Mouse (Mus musculus) midbrain, embryonic 10.5 days (tissue): Measurements from ENCODE around the gene Inpp5d. TPM values are rescaled to one million over a fixed set of nuclear protein-coding genes. Genes with fewer than 3 reads are reported as not detected.

Experiments
- DNase-seq: peaks from one replicate; pipeline ENCODE4 v3.0.0-alpha.2; 2017; ENCODE audit warnings: low spot score
- H3K27ac ChIP-seq: fragments of 300-500 bp; sonication (generic); replicated peaks from 2 replicates; pipeline ENCODE4 v1.5.1; 2016; ENCODE audit warnings: mild to moderate bottlenecking
- H3K27me3 ChIP-seq: fragments of 300-500 bp; sonication (generic); 2 replicates; pipeline ENCODE4 v1.6.1; 2016; ENCODE audit warnings: low read depth, mild to moderate bottlenecking; ENCODE audit not compliant: poor library complexity, severe bottlenecking
- H3K36me3 ChIP-seq: fragments of 300-500 bp; sonication (generic); 2 replicates; pipeline ENCODE4 v1.6.1; 2016; ENCODE audit warnings: mild to moderate bottlenecking, moderate library complexity
- H3K4me1 ChIP-seq: fragments of 300-500 bp; sonication (generic); 2 replicates; pipeline ENCODE4 v1.6.1; 2016
- H3K4me3 ChIP-seq: fragments of 300-500 bp; sonication (generic); 2 replicates; pipeline ENCODE4 v1.5.1; 2016; ENCODE audit warnings: mild to moderate bottlenecking, moderate library complexity
- H3K9me3 ChIP-seq: fragments of 300-500 bp; sonication (generic); replicated peaks from 2 replicates; pipeline ENCODE4 v1.6.1; 2016; ENCODE audit warnings: mild to moderate bottlenecking
- WGBS: fragments of 180-500 bp; shearing (Covaris S2); methylation state at CpG from one replicate; pipeline ENCODE4 v1.1.7; 2016; 5-methylcytosine and 5-hydroxymethylcytosine counted together
- polyA plus RNA-seq: library from polyadenylated mRNA; unstranded; fragments of >200 nt; fragmentation: Nextera tagmentation; extraction: Ambion mirVana; gene quantifications from 2 replicates; pipeline ENCODE4 v1.2.1, GENCODE M21; 2016

The Inpp5d gene
- polyA plus RNA-seq, 1 experiment from 2014 or later = 3.6 TPM

GRCm38 (mm10) chr1:87626344-87626743 lies 6.2 kb downstream of the Inpp5d start:
- Histone ChIP-seq H3K27ac (no peak overlapping the region), H3K9me3 (no peaks in the 10 kb centered on the region), H3K27me3 (no peaks in the 10 kb centered on the region), H3K4me1 (no peaks in the 10 kb centered on the region), H3K4me3 (no peak overlapping the region), H3K36me3 (no peaks in the 10 kb centered on the region)
- 62% methylated on average over 2 of the region's 2 CpGs for WGBS
- DNase-seq = no peak

DNA sequence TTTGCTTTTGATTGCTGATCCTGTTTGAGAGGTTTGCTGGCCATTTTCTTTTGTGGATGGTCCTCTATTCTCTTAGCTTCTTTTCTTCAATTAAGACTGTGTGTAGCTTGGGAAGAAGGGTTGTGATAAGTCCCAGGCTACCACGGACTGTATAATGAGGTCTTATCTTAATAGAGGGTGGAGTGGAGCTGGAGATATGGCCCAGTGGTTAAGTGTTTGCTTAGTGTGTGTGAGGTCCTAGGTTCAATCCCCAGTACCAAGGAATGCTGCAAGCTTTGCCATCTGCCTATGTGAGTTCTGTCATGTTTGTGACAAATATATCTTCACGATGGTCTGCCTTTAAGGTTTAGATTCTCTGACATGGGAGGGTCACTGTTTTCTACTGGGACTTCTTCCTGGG lies 8.0 kb downstream of the Inpp5d start:
- no peaks in the 10 kb centered on the region for H3K27me3 ChIP-seq
- no peak for DNase-seq
- 77% methylated on average over 2 of the region's 2 CpGs for WGBS

GRCm38 (mm10) chr1:87631584-87631983 lies 11.5 kb downstream of the Inpp5d start:
- 84% methylated on average over 10 of the region's 10 CpGs for WGBS
- no peak for DNase-seq
- Histone ChIP-seq H3K36me3 (no peaks in the 10 kb centered on the region), H3K27me3 (no peaks in the 10 kb centered on the region), H3K4me3 (no peak overlapping the region), H3K4me1 (no peaks in the 10 kb centered on the region), H3K9me3 (no peaks in the 10 kb centered on the region), H3K27ac (no peak overlapping the region)

More for the DNA sequence above, 8.0 kb downstream of the Inpp5d start:
- no peak overlapping the region for H3K27ac ChIP-seq
- H3K9me3 ChIP-seq = no peaks in the 10 kb centered on the region
- no peak overlapping the region for H3K4me3 ChIP-seq
- no peaks in the 10 kb centered on the region for H3K4me1 ChIP-seq
- H3K36me3 ChIP-seq = no peaks in the 10 kb centered on the region

DNA sequence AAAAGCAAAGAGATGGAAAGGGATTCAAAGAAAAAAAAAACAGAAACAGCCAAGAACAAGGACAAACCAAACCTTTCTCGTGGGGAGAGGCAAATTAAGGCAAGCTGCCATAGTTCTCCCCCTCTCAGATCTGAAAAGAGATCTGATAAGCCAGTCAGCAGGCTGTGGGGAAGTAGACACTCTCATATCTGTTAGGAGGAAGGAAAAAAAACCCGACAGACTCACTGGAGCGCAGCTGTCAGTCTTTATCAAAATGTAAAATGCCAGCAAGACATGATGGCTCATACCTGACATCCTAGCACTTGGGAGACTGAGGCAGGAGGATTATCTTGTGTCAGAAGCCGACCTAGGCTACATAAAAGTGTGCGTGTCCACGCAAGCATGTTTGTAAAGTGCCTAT lies 12.1 kb downstream of the Inpp5d start:
- Histone ChIP-seq H3K27ac (no peak overlapping the region), H3K9me3 (no peaks in the 10 kb centered on the region), H3K27me3 (no peaks in the 10 kb centered on the region), H3K4me3 (no peak overlapping the region), H3K4me1 (no peaks in the 10 kb centered on the region), H3K36me3 (no peaks in the 10 kb centered on the region)
- WGBS = 80% methylated on average over 6 of the region's 6 CpGs
- DNase-seq = no peak

GRCm38 (mm10) chr1:87636716-87637117 lies 16.6 kb downstream of the Inpp5d start:
- Histone ChIP-seq H3K4me1 (peaks cover 4% of the 10 kb centered on the region; the same call in 1 of the 2 replicates), H3K27me3 (no peaks in the 10 kb centered on the region), H3K4me3 (no peak overlapping the region), H3K9me3 (no peaks in the 10 kb centered on the region), H3K27ac (no peak overlapping the region), H3K36me3 (no peaks in the 10 kb centered on the region)
- DNase-seq = no peak
- WGBS = 92% methylated on average over 12 of the region's 12 CpGs

DNA sequence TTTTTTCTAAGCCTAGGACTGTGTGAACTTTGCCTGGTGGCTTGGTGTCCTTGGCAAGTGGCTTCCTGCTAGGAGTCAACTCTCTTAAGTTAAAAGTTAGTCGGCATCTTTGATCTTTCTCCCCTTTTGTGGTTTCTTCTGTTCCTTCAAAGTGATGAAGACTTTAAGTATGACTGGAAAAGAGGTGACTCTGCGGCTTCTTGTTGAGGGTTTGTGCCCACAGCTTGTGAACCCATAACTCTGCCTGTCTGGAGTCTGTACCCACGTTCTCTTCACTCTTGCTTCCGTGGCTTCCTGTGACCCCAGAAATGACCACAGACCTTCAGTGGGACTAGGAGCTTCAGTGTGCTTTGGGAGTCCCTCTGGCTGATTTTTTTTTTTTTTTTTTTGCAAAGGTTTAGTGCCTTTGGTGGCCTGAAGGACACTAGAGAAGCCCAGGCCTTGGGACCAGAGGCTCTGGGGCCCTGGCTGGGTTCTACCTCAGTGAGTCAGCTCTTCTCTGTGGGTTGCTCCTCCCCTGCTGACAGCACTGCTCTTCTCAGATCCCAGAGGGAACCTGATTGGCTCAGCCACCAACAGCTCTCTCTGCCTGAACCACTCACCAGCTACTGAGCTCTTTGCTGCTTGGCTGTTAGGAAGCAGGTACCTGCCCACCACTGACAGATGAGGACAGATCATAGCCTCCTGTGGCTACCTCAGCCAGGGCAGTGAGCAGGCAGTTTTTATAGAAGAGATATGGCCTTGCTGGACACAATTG lies 17.2 kb downstream of the Inpp5d start:
- H3K9me3 ChIP-seq = no peaks in the 10 kb centered on the region
- H3K27ac ChIP-seq = no peak overlapping the region; the same call in 1 of the 2 replicates
- H3K27me3 ChIP-seq = no peaks in the 10 kb centered on the region
- H3K4me1 ChIP-seq = peaks cover 4% of the 10 kb centered on the region; the same call in 1 of the 2 replicates
- DNase-seq = no peak
- no peaks in the 10 kb centered on the region for H3K36me3 ChIP-seq
- WGBS = 85% methylated on average over 4 of the region's 4 CpGs
- no peak overlapping the region for H3K4me3 ChIP-seq

DNA sequence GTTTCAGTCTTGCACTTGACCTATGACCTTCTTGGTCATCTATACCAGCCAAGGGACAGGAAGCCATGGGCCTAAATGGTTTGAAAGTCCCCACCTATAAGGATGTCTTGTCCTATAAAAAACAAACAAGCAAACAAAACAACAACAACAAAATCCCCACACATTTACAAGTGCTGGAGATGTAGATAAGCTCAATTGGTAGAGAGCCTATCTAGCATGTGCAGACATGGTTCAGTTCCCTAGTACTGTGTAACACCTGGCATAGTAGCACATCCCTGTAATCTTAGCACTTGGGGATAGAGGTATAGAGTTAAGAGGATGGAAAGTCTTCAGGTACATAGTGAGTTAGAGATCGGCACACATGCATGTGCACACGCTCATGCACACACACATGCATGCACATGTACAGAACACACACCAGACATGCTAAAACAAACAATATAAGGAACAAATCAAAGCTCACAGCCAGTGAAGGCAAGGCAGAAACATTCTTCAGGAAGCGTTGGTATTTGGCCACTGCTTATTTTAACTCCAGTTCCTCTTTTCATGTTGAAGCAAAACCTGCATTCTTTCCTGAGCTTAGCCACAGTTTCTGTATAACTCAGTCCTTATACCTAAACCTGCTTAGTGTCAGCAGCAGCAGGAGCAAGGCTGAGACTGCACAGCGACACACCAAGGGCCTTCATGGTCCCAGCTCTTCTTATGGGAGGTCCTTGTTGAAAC lies 17.9 kb downstream of the Inpp5d start:
- Histone ChIP-seq H3K4me1 (peaks cover 4% of the 10 kb centered on the region; the same call in 1 of the 2 replicates), H3K36me3 (no peaks in the 10 kb centered on the region), H3K9me3 (no peaks in the 10 kb centered on the region), H3K4me3 (no peak overlapping the region), H3K27me3 (no peaks in the 10 kb centered on the region), H3K27ac (no peak overlapping the region)
- DNase-seq = no peak
- WGBS = 92% methylated on average over 4 of the region's 4 CpGs

DNA sequence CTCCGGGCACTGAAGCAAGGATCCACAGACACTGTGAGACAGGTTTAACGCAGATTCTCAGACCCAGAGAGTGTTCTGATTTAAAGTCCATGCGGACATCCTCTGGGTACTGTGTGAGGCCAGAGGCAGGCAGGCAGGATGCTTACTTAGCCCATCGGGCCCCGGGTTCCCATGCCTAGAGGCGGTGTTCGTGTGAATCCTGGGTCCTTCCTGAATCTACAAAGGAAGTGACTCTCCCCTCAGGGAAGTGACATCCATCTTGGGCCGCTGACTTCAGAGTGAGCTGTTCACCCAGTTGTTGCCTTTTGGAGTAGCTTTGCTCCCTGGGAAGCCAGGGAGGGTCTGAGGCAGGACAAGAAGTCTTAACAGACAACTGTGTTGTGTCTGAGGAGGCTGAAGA lies 19.6 kb downstream of the Inpp5d start:
- H3K27me3 ChIP-seq = no peaks in the 10 kb centered on the region
- H3K9me3 ChIP-seq = no peaks in the 10 kb centered on the region
- peaks cover 4% of the 10 kb centered on the region; the same call in 1 of the 2 replicates for H3K4me1 ChIP-seq
- H3K36me3 ChIP-seq = no peaks in the 10 kb centered on the region
- DNase-seq = no peak
- H3K27ac ChIP-seq = peak overlapping the region; percentile 46
- no peak overlapping the region for H3K4me3 ChIP-seq
- WGBS = 87% methylated on average over 8 of the region's 8 CpGs

DNA sequence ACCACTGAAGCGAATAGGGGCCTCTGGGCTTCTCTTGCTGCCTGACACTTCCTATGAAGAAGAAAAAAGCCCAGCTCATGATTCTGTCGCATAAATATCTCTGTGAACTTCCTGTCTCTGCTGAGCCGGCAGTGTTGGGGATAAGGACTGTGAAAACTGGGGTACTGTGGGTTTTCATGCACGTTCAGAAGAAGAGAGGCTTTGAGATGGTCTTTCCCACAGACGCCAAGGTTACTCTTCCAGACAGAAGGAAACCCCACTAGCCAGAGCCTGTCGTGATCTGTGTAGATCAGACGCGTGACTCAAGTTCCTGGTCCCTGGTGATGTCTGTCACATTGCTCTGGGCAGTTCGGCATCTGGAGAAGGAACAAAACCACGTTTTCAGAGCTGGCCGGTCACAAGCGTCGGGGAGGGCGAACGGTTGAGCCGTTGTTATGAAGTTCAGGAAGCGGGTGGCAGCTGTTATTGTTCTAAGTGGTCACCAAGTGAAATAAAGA lies 20.1 kb downstream of the Inpp5d start:
- H3K4me1 ChIP-seq = peaks cover 4% of the 10 kb centered on the region; the same call in 1 of the 2 replicates
- no peak overlapping the region for H3K4me3 ChIP-seq
- peak overlapping the region; percentile 46 for H3K27ac ChIP-seq
- 80% methylated on average over 17 of the region's 17 CpGs for WGBS
- no peak for DNase-seq
- H3K36me3 ChIP-seq = no peaks in the 10 kb centered on the region
- no peaks in the 10 kb centered on the region for H3K27me3 ChIP-seq
- no peaks in the 10 kb centered on the region for H3K9me3 ChIP-seq

DNA sequence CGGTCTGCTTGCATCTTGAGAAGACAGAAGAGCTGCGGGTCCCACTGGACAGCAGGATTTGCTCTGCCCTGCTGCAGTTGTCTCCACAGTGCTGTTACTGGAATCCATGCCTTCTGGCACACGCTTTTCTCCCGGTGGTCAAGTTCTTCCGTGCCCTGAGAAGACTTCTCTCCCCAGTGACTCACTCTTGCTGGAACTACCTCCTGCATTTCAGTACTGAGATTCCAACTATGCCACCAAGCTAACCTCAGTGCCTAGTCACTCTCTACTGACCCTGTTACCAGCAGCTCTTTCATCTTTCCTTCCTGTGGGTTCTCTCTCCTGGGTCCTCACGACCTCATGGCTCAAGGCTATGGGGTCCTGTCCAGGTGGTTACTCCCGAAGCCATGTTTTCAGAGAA lies 22.9 kb downstream of the Inpp5d start:
- H3K27me3 ChIP-seq = no peaks in the 10 kb centered on the region
- WGBS = 87% methylated on average over 7 of the region's 7 CpGs
- H3K4me1 ChIP-seq = no peaks in the 10 kb centered on the region
- H3K27ac ChIP-seq = no peak overlapping the region
- H3K9me3 ChIP-seq = no peaks in the 10 kb centered on the region
- H3K36me3 ChIP-seq = no peaks in the 10 kb centered on the region
- H3K4me3 ChIP-seq = no peak overlapping the region
- no peak for DNase-seq

DNA sequence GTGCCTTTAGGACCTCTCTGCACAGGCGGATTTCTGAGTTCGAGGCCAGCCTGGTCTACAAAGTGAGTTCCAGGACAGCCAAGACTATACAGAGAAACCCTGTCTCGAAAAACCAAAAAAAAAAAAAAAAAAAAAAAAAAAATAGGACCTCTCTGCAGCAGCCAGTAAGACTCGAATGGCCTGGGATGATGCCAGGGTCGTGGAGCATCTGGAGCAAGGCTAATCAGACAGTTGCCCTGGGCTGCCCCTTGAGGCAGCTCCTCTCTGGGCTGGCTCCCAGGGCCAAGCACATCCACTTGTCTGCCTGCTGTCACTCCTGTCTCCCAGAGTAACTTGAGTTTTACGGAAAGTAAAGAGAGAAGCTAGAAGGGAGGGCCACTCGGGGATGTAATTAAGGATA lies 24.9 kb downstream of the Inpp5d start:
- Histone ChIP-seq H3K27me3 (no peaks in the 10 kb centered on the region), H3K9me3 (no peaks in the 10 kb centered on the region), H3K4me1 (no peaks in the 10 kb centered on the region), H3K36me3 (no peaks in the 10 kb centered on the region), H3K4me3 (no peak overlapping the region), H3K27ac (no peak overlapping the region)
- 77% methylated on average over 7 of the region's 7 CpGs for WGBS
- no peak for DNase-seq

DNA sequence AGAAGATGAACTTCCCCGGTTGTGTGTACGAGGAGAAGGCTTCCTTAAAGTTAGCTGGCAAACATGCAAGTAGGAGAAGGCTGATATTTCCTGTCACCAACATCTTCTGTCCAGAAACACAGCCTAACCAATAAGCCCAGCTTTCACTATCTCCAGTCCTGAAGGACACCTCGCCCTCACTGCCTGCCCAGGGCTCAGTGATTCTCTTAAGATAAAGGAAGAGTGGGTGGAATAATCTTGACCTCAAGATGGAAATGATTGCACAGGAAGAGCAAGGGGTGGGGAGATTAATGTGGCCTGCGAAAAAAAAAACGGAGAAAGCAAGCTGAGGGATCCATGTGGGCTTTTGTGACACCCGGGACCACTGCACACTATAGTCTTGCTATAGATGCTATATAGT lies 25.6 kb downstream of the Inpp5d start:
- Histone ChIP-seq H3K9me3 (no peaks in the 10 kb centered on the region), H3K4me1 (no peaks in the 10 kb centered on the region), H3K36me3 (no peaks in the 10 kb centered on the region), H3K27ac (no peak overlapping the region), H3K4me3 (no peak overlapping the region), H3K27me3 (no peaks in the 10 kb centered on the region)
- DNase-seq = no peak
- WGBS = 87% methylated on average over 6 of the region's 6 CpGs

- 82% methylated on average over 1 of the region's 1 CpGs for WGBS
Measured at GRCm38 (mm10) chr1:87647820-87648219, 27.7 kb downstream of the Inpp5d start.

More at GRCm38 (mm10) chr1:87647820-87648219, 27.7 kb downstream of the Inpp5d start:
- Histone ChIP-seq H3K4me1 (no peaks in the 10 kb centered on the region), H3K4me3 (no peak overlapping the region), H3K27ac (no peak overlapping the region), H3K27me3 (no peaks in the 10 kb centered on the region), H3K36me3 (no peaks in the 10 kb centered on the region), H3K9me3 (no peaks in the 10 kb centered on the region)
- DNase-seq = no peak
